Mouse (Mus musculus) ES-CJ7 (cell line): ENCODE data around the gene Fbxo34.
"Not testable (repeated sequence)": the region's sequence is repeated elsewhere in the genome, so short reads cannot be mapped to it uniquely, and the experiment has no call there.

ENCODE experiments used
- DNase-seq: peaks from one replicate; pipeline ENCODE4 v3.0.0; 2011; ENCODE audit warnings: low read depth, low spot score

Fbxo34 gene

GRCm38 (mm10) chr14:47560714-47561113, 110.5 kb downstream of the Fbxo34 start:
- no peak for DNase-seq

- DNase-seq = no peak
These were observed 112.3 kb downstream of the Fbxo34 start for GRCm38 (mm10) chr14:47562530-47562929.

GRCm38 (mm10) chr14:47563106-47563505, 112.9 kb downstream of the Fbxo34 start:
- DNase-seq = no peak

GRCm38 (mm10) chr14:47567962-47568652, 117.9 kb downstream of the Fbxo34 start:
- DNase-seq = peak; percentile 97

GRCm38 (mm10) chr14:47570549-47570948, 120.3 kb downstream of the Fbxo34 start, which contains the start of gene Atg14:
Gene Atg14 (minus strand): TSS chr14:47570649.
- DNase-seq = not testable (repeated sequence)

GRCm38 (mm10) chr14:47572707-47573106, 122.5 kb downstream of the Fbxo34 start:
- DNase-seq = peak; percentile 97

- DNase-seq = peak; percentile 82
These were observed 124.5 kb downstream of the Fbxo34 start for GRCm38 (mm10) chr14:47574721-47575120.

GRCm38 (mm10) chr14:47576687-47577086, 126.5 kb downstream of the Fbxo34 start:
- peak; percentile 68 for DNase-seq

- DNase-seq = no peak
These were observed 127.9 kb downstream of the Fbxo34 start for GRCm38 (mm10) chr14:47578086-47578485.

GRCm38 (mm10) chr14:47581280-47581679, 131.1 kb downstream of the Fbxo34 start:
- no peak for DNase-seq
